18 mouse cellular contexts compared by ENCODE assay signal in the genomic region with DNA sequence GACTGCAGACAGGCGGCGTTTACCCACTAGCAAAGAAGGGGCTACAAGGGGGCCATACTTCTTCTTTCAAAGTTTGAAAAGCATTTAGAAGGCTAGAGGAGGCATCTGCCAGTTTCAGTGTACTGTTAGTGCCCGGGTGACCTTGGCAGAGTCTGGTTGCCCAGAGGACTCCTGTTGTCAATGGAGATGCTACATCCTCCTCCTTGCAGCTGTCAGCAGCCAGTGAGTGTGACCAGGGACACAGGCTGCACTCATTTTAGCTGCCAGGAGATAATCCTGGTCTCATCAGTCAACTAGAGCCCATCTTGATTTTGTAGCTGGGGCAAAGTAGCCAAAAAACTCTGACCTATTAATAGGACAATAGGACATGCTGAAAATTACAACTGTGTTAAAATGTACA. TPM values are rescaled to one million over a fixed set of nuclear protein-coding genes. Genes with fewer than 3 reads are reported as not detected.
DNase-seq lines count a peak whose midpoint lies in the region; ATAC-seq and TF ChIP-seq lines count a peak whose summit lies in the region.
"Had no signal": no experiment of that assay in that cellular context is flagged by ENCODE, and none has a peak within 500 bp of the region (broad histone marks: within the 10 kb centered on the region; RNA-seq: fewer than 3 reads in every experiment).

No protein-coding gene starts in this region.

- H3K27ac ChIP-seq in heart, embryonic 10.5 days: peak overlapping the region; percentile 56
- no peak overlapping the region for H3K27ac ChIP-seq in hindbrain, embryonic 16.5 days (ENCODE audit: low read depth, low read length)
- H3K27ac ChIP-seq in hindbrain, embryonic 12.5 days: no peak overlapping the region
- H3K27ac ChIP-seq in stomach, postnatal 0 days (replicated peaks): 0 out of 2 replicates have a peak overlapping the region, but pooled peaks have one; percentile 35
- H3K27ac ChIP-seq: forebrain, embryonic 15.5 days; gastrocnemius, adult 2 months; neural tube, embryonic 15.5 days had no signal

- H3K4me2 ChIP-seq in hindbrain, embryonic 16.5 days (ENCODE audit: low read length): no peak overlapping the region
- no peak overlapping the region for H3K4me2 ChIP-seq in hindbrain, embryonic 12.5 days (replicated peaks)
- H3K4me2 ChIP-seq in stomach, postnatal 0 days (replicated peaks; ENCODE audit: low read depth): no peak overlapping the region
- H3K4me2 ChIP-seq: forebrain, embryonic 15.5 days; neural tube, embryonic 15.5 days had no signal

- H3K4me3 ChIP-seq in heart, embryonic 10.5 days: no peak overlapping the region; the same call in 1 of the 2 replicates
- H3K4me3 ChIP-seq in hindbrain, embryonic 16.5 days (ENCODE audit: low read length): no peak overlapping the region
- no peak overlapping the region for H3K4me3 ChIP-seq in hindbrain, embryonic 12.5 days
- no peak overlapping the region for H3K4me3 ChIP-seq in stomach, postnatal 0 days (ENCODE audit: low read depth, low read length)
- H3K4me3 ChIP-seq: forebrain, embryonic 15.5 days; gastrocnemius, adult 2 months; neural tube, embryonic 15.5 days had no signal

- no peak for TF ChIP-seq CTCF in stomach, postnatal 0 days (IDR thresholded peaks at IDR 0.05; ENCODE audit: low read depth)

- no peaks in the 10 kb centered on the region for H3K36me3 ChIP-seq in heart, embryonic 10.5 days
- H3K36me3 ChIP-seq in hindbrain, embryonic 16.5 days (ENCODE audit: control insufficient read depth, insufficient read depth, low read length): no peaks in the 10 kb centered on the region
- H3K36me3 ChIP-seq in hindbrain, embryonic 12.5 days: no peaks in the 10 kb centered on the region
- H3K36me3 ChIP-seq in stomach, postnatal 0 days (ENCODE audit: control insufficient read depth, insufficient read depth, low read length): no peaks in the 10 kb centered on the region
- H3K36me3 ChIP-seq: forebrain, embryonic 15.5 days; neural tube, embryonic 15.5 days had no signal

- H3K27me3 ChIP-seq in heart, embryonic 10.5 days (ENCODE audit: insufficient read depth, poor library complexity, severe bottlenecking): no peaks in the 10 kb centered on the region
- H3K27me3 ChIP-seq in hindbrain, embryonic 16.5 days (replicated peaks; ENCODE audit: control insufficient read depth, insufficient read depth, low read length): no peaks in the 10 kb centered on the region
- peaks cover 3% of the 10 kb centered on the region; the same call in 1 of the 2 replicates for H3K27me3 ChIP-seq in hindbrain, embryonic 12.5 days
- no peaks in the 10 kb centered on the region for H3K27me3 ChIP-seq in stomach, postnatal 0 days (ENCODE audit: control insufficient read depth, insufficient read depth, low read length)
- H3K27me3 ChIP-seq: forebrain, embryonic 15.5 days; neural tube, embryonic 15.5 days had no signal

- no peaks in the 10 kb centered on the region for H3K9me3 ChIP-seq in heart, embryonic 10.5 days
- H3K9me3 ChIP-seq in hindbrain, embryonic 16.5 days (ENCODE audit: control insufficient read depth, low read length): no peaks in the 10 kb centered on the region
- H3K9me3 ChIP-seq in hindbrain, embryonic 12.5 days (replicated peaks): no peaks in the 10 kb centered on the region
- no peaks in the 10 kb centered on the region for H3K9me3 ChIP-seq in stomach, postnatal 0 days (ENCODE audit: control insufficient read depth, low read length)
- H3K9me3 ChIP-seq: forebrain, embryonic 15.5 days; neural tube, embryonic 15.5 days had no signal

- 55% methylated on average over 3 of the region's 3 CpGs for WGBS in heart, embryonic 10.5 days
- 70% methylated on average over 3 of the region's 3 CpGs for WGBS in hindbrain, embryonic 16.5 days
- WGBS in hindbrain, embryonic 12.5 days: 87% methylated on average over 3 of the region's 3 CpGs
- 63% methylated on average over 3 of the region's 3 CpGs for WGBS in stomach, postnatal 0 days

- peak; percentile 43; the same call in 1 of the 2 replicates for ATAC-seq in hindbrain, embryonic 16.5 days
- no peak for ATAC-seq in hindbrain, embryonic 12.5 days (ENCODE audit: low FRiP score)
- ATAC-seq in stomach, postnatal 0 days (ENCODE audit: low FRiP score, low TSS enrichment): no peak
- ATAC-seq: activated CD4-positive, CD25-positive, alpha-beta regulatory T cell, adult 4 months; forebrain, embryonic 15.5 days had no signal

- DNase-seq in heart, embryonic 10.5 days (ENCODE audit: low spot score): peak; percentile 82
- DNase-seq in heart, adult 9 months (ENCODE audit: low spot score in 2 of 2): no peak
- peak; percentile 45 for DNase-seq in retina, postnatal 1 day
- no peak for DNase-seq in retina, embryonic 14.5 days (ENCODE audit: low spot score)
- no peak for DNase-seq in stomach, postnatal 0 days (ENCODE audit: low spot score)
- no peak for DNase-seq in yolk sac, embryonic 10.5 days (ENCODE audit: low spot score)
- DNase-seq: adrenal gland, postnatal 36 days; cerebellum, postnatal 10 days; gastrocnemius, adult 2 months; kidney, adult 8-10 months; layer of hippocampus, postnatal 36 days; lung, postnatal 10 days; thymus, postnatal 4 days had no signal

- no peak for TF ChIP-seq EP300 in stomach, postnatal 0 days (optimal IDR thresholded peaks at IDR 0.05)

- H3K4me1 ChIP-seq in heart, embryonic 10.5 days: peaks cover 57% of the 10 kb centered on the region
- H3K4me1 ChIP-seq in hindbrain, embryonic 16.5 days (ENCODE audit: control insufficient read depth, insufficient read depth, low read depth, low read length): peaks cover 2% of the 10 kb centered on the region; the same call in 1 of the 2 replicates
- H3K4me1 ChIP-seq in hindbrain, embryonic 12.5 days: peaks cover 4% of the 10 kb centered on the region; the same call in 1 of the 2 replicates
- no peaks in the 10 kb centered on the region for H3K4me1 ChIP-seq in stomach, postnatal 0 days (replicated peaks; ENCODE audit: control insufficient read depth, insufficient read depth)
- H3K4me1 ChIP-seq: forebrain, embryonic 15.5 days had no signal

- no peak overlapping the region for H3K9ac ChIP-seq in hindbrain, embryonic 16.5 days (ENCODE audit: low read depth, low read length)
- no peak overlapping the region for H3K9ac ChIP-seq in hindbrain, embryonic 12.5 days
- H3K9ac ChIP-seq in stomach, postnatal 0 days (ENCODE audit: low read length): no peak overlapping the region; the same call in 1 of the 2 replicates
- H3K9ac ChIP-seq: forebrain, embryonic 15.5 days; neural tube, embryonic 15.5 days had no signal

RNA-seq across cellular contexts. Expression of a gene that starts 1.2 kb away (rescaled TPM):
- 2.2 and 4.7 TPM in 2 replicates for polyA plus RNA-seq in heart, embryonic 10.5 days (2016; fragmentation: Nextera tagmentation; extraction: Ambion mirVana)
- 0.61 and 0.68 TPM in 2 replicates for polyA plus RNA-seq in hindbrain, embryonic 16.5 days (2015; fragmentation: Nextera tagmentation; extraction: Ambion mirVana)
- polyA plus RNA-seq in hindbrain, embryonic 12.5 days (2016; fragmentation: Nextera tagmentation; extraction: Ambion mirVana): 1.1 and 1.2 TPM in 2 replicates
- polyA plus RNA-seq in stomach, postnatal 0 days (2015; fragmentation: Nextera tagmentation; extraction: Ambion mirVana): 5.5 and 5.6 TPM in 2 replicates

RNA-seq across cellular contexts. Expression of a gene that starts 28.2 kb away (rescaled TPM):
- 0.76 and 0.95 TPM in 2 replicates for polyA plus RNA-seq in heart, embryonic 10.5 days (2016; fragmentation: Nextera tagmentation; extraction: Ambion mirVana)
- polyA plus RNA-seq in hindbrain, embryonic 16.5 days (2015; fragmentation: Nextera tagmentation; extraction: Ambion mirVana): 1.4 and 1.8 TPM in 2 replicates
- 0.90 and 0.98 TPM in 2 replicates for polyA plus RNA-seq in hindbrain, embryonic 12.5 days (2016; fragmentation: Nextera tagmentation; extraction: Ambion mirVana)
- polyA plus RNA-seq in stomach, postnatal 0 days (2015; fragmentation: Nextera tagmentation; extraction: Ambion mirVana): 0.21 and 0.23 TPM in 2 replicates
- polyA plus RNA-seq: activated CD4-positive, CD25-positive, alpha-beta regulatory T cell, adult 4 months had no signal

RNA-seq across cellular contexts. Expression of a gene that starts 28.4 kb away (rescaled TPM):
- polyA plus RNA-seq in heart, embryonic 10.5 days (2016; fragmentation: Nextera tagmentation; extraction: Ambion mirVana): 32.8 and 36.0 TPM in 2 replicates
- polyA plus RNA-seq in hindbrain, embryonic 16.5 days (2015; fragmentation: Nextera tagmentation; extraction: Ambion mirVana): 20.9 and 21.3 TPM in 2 replicates
- polyA plus RNA-seq in hindbrain, embryonic 12.5 days (2016; fragmentation: Nextera tagmentation; extraction: Ambion mirVana): 24.3 and 25.7 TPM in 2 replicates
- polyA plus RNA-seq in stomach, postnatal 0 days (2015; fragmentation: Nextera tagmentation; extraction: Ambion mirVana): 12.6 and 13.9 TPM in 2 replicates

RNA-seq across cellular contexts. Expression of a gene that starts 41.4 kb away (rescaled TPM):
- 157 and 286 TPM in 2 replicates for polyA plus RNA-seq in heart, embryonic 10.5 days (2016; fragmentation: Nextera tagmentation; extraction: Ambion mirVana)
- 161 and 164 TPM in 2 replicates for polyA plus RNA-seq in hindbrain, embryonic 16.5 days (2015; fragmentation: Nextera tagmentation; extraction: Ambion mirVana)
- polyA plus RNA-seq in hindbrain, embryonic 12.5 days (2016; fragmentation: Nextera tagmentation; extraction: Ambion mirVana): 56.6 and 60.7 TPM in 2 replicates
- polyA plus RNA-seq in stomach, postnatal 0 days (2015; fragmentation: Nextera tagmentation; extraction: Ambion mirVana): 35.6 and 36.5 TPM in 2 replicates

Comparison
In these comparisons a context has a peak if more than half of its experiments do, and no peak if none do; other contexts are left out.
1. DNase-seq: peak in heart, embryonic 10.5 days (single experiment) and retina, postnatal 1 day (single experiment); none in heart, adult 9 months (0 of 2), retina, embryonic 14.5 days (single experiment), stomach, postnatal 0 days (single experiment) and yolk sac, embryonic 10.5 days (single experiment).
2. H3K27ac ChIP-seq: peak in heart, embryonic 10.5 days (single experiment) and stomach, postnatal 0 days (single experiment); none in hindbrain, embryonic 16.5 days (single experiment) and hindbrain, embryonic 12.5 days (single experiment).